Comparison of ENCODE assay signal across 8 mouse cellular contexts in the genomic region with DNA sequence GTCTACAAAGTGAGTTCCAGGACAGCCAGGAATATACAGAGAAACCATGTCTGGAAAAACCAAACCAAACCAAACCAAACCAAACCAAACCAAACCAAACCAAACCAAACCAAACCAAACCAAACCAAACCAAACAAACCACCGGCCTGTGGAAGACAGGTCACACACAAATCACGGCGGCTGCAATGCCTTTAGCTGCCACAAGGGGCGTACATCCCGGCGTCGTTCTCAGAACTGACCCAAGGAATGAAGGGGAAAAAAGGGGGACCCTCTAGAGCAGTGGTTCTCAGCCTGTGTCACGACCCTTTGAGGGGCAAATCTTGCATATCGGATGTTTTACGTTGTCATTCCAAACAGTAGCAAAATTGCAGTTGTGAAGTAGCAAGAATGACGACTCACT. TPM values are rescaled to one million over a fixed set of nuclear protein-coding genes. Genes with fewer than 3 reads are reported as not detected.
A peak's percentile ranks its signal among the peaks of the same experiment; 100 is the strongest.
DNase-seq lines count a peak whose midpoint lies in the region; ATAC-seq and TF ChIP-seq lines count a peak whose summit lies in the region.
"Had no signal": no experiment of that assay in that cellular context is flagged by ENCODE, and none has a peak within 500 bp of the region (broad histone marks: within the 10 kb centered on the region; RNA-seq: fewer than 3 reads in every experiment).

No protein-coding gene starts in this region.

- H3K4me2 ChIP-seq in kidney, postnatal 0 days (ENCODE audit: low read length) = no peak overlapping the region
- H3K4me2 ChIP-seq in kidney, embryonic 15.5 days = no peak overlapping the region

- H3K27ac ChIP-seq in kidney, postnatal 0 days = no peak overlapping the region
- no peak overlapping the region for H3K27ac ChIP-seq in kidney, embryonic 15.5 days

- 37% methylated on average over 11 of the region's 11 CpGs for WGBS in kidney, postnatal 0 days
- WGBS in kidney, embryonic 15.5 days = 41% methylated on average over 11 of the region's 11 CpGs

- H3K9me3 ChIP-seq in kidney, postnatal 0 days (replicated peaks; ENCODE audit: low read length) = no peaks in the 10 kb centered on the region
- no peaks in the 10 kb centered on the region for H3K9me3 ChIP-seq in kidney, embryonic 15.5 days (replicated peaks)
- peaks cover 61% of the 10 kb centered on the region for H3K9me3 ChIP-seq in G1E (replicated peaks)

- no peak overlapping the region for H3K4me3 ChIP-seq in kidney, postnatal 0 days (replicated peaks; ENCODE audit: low read depth, low read length)
- no peak overlapping the region for H3K4me3 ChIP-seq in kidney, embryonic 15.5 days (replicated peaks)
- H3K4me3 ChIP-seq in G1E (ENCODE audit: low read depth, low read length) = no peak overlapping the region
- H3K4me3 ChIP-seq: erythroblast, embryonic 14.5 days had no signal

- peak; percentile 71 for TF ChIP-seq CTCF in kidney, postnatal 0 days (IDR thresholded peaks at IDR 0.05; ENCODE audit: low read depth)
- TF ChIP-seq CTCF in G1E (IDR thresholded peaks at IDR 0.05; ENCODE audit: low read depth, low read length) = 0 out of 2 replicates have a peak, but pooled peaks have one; percentile 25

- no peaks in the 10 kb centered on the region for H3K36me3 ChIP-seq in kidney, postnatal 0 days (ENCODE audit: insufficient read depth, low read length)
- no peaks in the 10 kb centered on the region for H3K36me3 ChIP-seq in kidney, embryonic 15.5 days
- no peaks in the 10 kb centered on the region for H3K36me3 ChIP-seq in G1E (replicated peaks)

- no peak for ATAC-seq in kidney, postnatal 0 days (replicated peaks; ENCODE audit: low FRiP score, low read depth)
- no peak for ATAC-seq in kidney, embryonic 15.5 days (replicated peaks; ENCODE audit: low FRiP score)
- no peak for ATAC-seq in G1E (ENCODE audit: extremely low read depth, insufficient number of reproducible peaks, low FRiP score, poor library complexity, severe bottlenecking)

- no peaks in the 10 kb centered on the region for H3K4me1 ChIP-seq in kidney, postnatal 0 days (replicated peaks; ENCODE audit: insufficient read depth, low read length)
- 0 out of 2 replicates have a peak, but pooled peaks cover 6% of the 10 kb centered on the region for H3K4me1 ChIP-seq in kidney, embryonic 15.5 days
- H3K4me1 ChIP-seq in G1E (ENCODE audit: insufficient read depth, low read depth, low read length) = no peaks in the 10 kb centered on the region

- peak; percentile 18 for DNase-seq in kidney, postnatal 0 days (ENCODE audit: low spot score)
- peak; percentile 19 for DNase-seq in CD4-positive helper T cell, adult 2 months (ENCODE audit: low read depth, low spot score)
- DNase-seq in G1E (ENCODE audit: low spot score) = no peak
- peak; percentile 48 for DNase-seq in embryo, embryonic 11 days
- peak; percentile 62 for DNase-seq in lung, postnatal 36 days
- peak; percentile 57 for DNase-seq in thymus, postnatal 25 days

- H3K9ac ChIP-seq in kidney, postnatal 0 days (ENCODE audit: low read depth, low read length) = no peak overlapping the region
- H3K9ac ChIP-seq in kidney, embryonic 15.5 days = no peak overlapping the region

- H3K27me3 ChIP-seq in kidney, postnatal 0 days (ENCODE audit: insufficient read depth, low read length) = no peaks in the 10 kb centered on the region
- no peaks in the 10 kb centered on the region for H3K27me3 ChIP-seq in kidney, embryonic 15.5 days
- no peaks in the 10 kb centered on the region for H3K27me3 ChIP-seq in G1E (ENCODE audit: insufficient read depth, low read length)

RNA-seq across cellular contexts. Expression of a gene that starts 12.8 kb away (rescaled TPM):
- polyA plus RNA-seq in kidney, postnatal 0 days (2015; fragmentation: Nextera tagmentation; extraction: Ambion mirVana) = 5.0 and 5.2 TPM in 2 replicates
- 4.7 and 5.8 TPM in 2 replicates for polyA plus RNA-seq in kidney, embryonic 15.5 days (2015; fragmentation: Nextera tagmentation; extraction: Ambion mirVana)
- total RNA-seq in G1E (2014; fragmentation: Nextera tagmentation) = not detected in 2 replicates
- under 0.01 and 0.05 TPM in 2 replicates for total RNA-seq in G1E (2017)
- not detected in 2 replicates for polyA plus RNA-seq in G1E (2012)
- polyA plus RNA-seq: erythroblast, embryonic 14.5 days had no signal
